Mouse (Mus musculus) spleen, adult 2 months (tissue): Measurements from ENCODE around the gene Cd8b1. TPM values are rescaled to one million over a fixed set of nuclear protein-coding genes. Genes with fewer than 3 reads are reported as not detected.

Source experiments
- DNase-seq, 2 experiments: peaks; one replicate each; pipeline versions ENCODE4 v3.0.0 to v3.0.0-alpha.2; 2012 to 2021; ENCODE audit warnings: low spot score in 2 of 2, low read depth in 1 of 2
- H3K27ac ChIP-seq: fragments of 200-500 bp; 2 replicates; pipeline ENCODE4 v1.5.1; 2012; ENCODE audit warnings: low read length, inconsistent platforms; ENCODE audit not compliant: insufficient read depth
- H3K27me3 ChIP-seq: fragments of 200-500 bp; 2 replicates; pipeline ENCODE4 v1.6.1; 2012; ENCODE audit warnings: mild to moderate bottlenecking, moderate library complexity, low read length, inconsistent platforms; ENCODE audit not compliant: control insufficient read depth, insufficient read depth
- H3K36me3 ChIP-seq: fragments of 200-500 bp; 2 replicates; pipeline ENCODE4 v1.6.1; 2012; ENCODE audit warnings: mild to moderate bottlenecking, low read length, inconsistent platforms; ENCODE audit not compliant: control insufficient read depth, insufficient read depth
- H3K4me1 ChIP-seq: fragments of 200-500 bp; 2 replicates; pipeline ENCODE4 v1.6.1; 2011; ENCODE audit warnings: inconsistent platforms; ENCODE audit not compliant: control insufficient read depth, insufficient read depth, insufficient read length
- H3K4me3 ChIP-seq: fragments of 200-500 bp; 2 replicates; pipeline ENCODE4 v1.5.1; 2011; ENCODE audit warnings: mild to moderate bottlenecking, inconsistent platforms; ENCODE audit not compliant: insufficient read depth, insufficient read length; ENCODE audit errors: extremely low read depth
- CTCF ChIP-seq: fragments of 200-500 bp; IDR thresholded peaks from 2 replicates; pipeline ENCODE4 v1.5.1; 2011; ENCODE audit warnings: mild to moderate bottlenecking, inconsistent platforms; ENCODE audit not compliant: insufficient read depth, insufficient read length, insufficient replicate concordance; ENCODE audit errors: extremely low read depth
- POLR2A ChIP-seq: fragments of 200-500 bp; IDR thresholded peaks from 2 replicates; pipeline ENCODE4 v1.6.1; 2011; ENCODE audit warnings: low read depth, low read length, inconsistent platforms
- WGBS: fragments of 180-500 bp; shearing (Covaris S2); methylation state at CpG from one replicate; pipeline ENCODE4 v1.1.7; 2018; 5-methylcytosine and 5-hydroxymethylcytosine counted together
- polyA plus RNA-seq: library from polyadenylated mRNA; depleted of rRNA; stranded (reverse); fragments of >200 nt; gene quantifications from 2 replicates; pipeline ENCODE4 v1.2.3, GENCODE M21; 2012

The Cd8b1 gene
- polyA plus RNA-seq, 1 experiment: 30.2 TPM

- no peaks in the 10 kb centered on the region for H3K36me3 ChIP-seq
- TF ChIP-seq CTCF (no peak), POLR2A (no peak)
- peak overlapping the region; percentile 20; the same call in 1 of the 2 replicates for H3K27ac ChIP-seq
- 78% methylated on average over 11 of the region's 11 CpGs for WGBS
- H3K4me3 ChIP-seq: no peak overlapping the region
- DNase-seq: no peak
- H3K4me1 ChIP-seq: no peaks in the 10 kb centered on the region
- no peaks in the 10 kb centered on the region for H3K27me3 ChIP-seq
These were observed 9.8 kb downstream of the Cd8b1 start for GRCm38 (mm10) chr6:71332236-71332965.

- Histone ChIP-seq H3K4me3 (no peak overlapping the region), H3K27me3 (no peaks in the 10 kb centered on the region), H3K4me1 (no peaks in the 10 kb centered on the region), H3K36me3 (no peaks in the 10 kb centered on the region), H3K27ac (peak overlapping the region; percentile 20; the same call in 1 of the 2 replicates)
- WGBS: 52% methylated on average over 3 of the region's 3 CpGs
- no peak for TF ChIP-seq CTCF
- TF ChIP-seq POLR2A: no peak
- DNase-seq: no peak
These were observed 10.4 kb downstream of the Cd8b1 start for GRCm38 (mm10) chr6:71333031-71333430.

- no peak overlapping the region for H3K4me3 ChIP-seq
- no peaks in the 10 kb centered on the region for H3K27me3 ChIP-seq
- TF ChIP-seq POLR2A: no peak
- no peaks in the 10 kb centered on the region for H3K36me3 ChIP-seq
- DNase-seq: no peak
- WGBS: 75% methylated on average over 11 of the region's 11 CpGs
- H3K4me1 ChIP-seq: no peaks in the 10 kb centered on the region
- peak overlapping the region; percentile 36; the same call in 1 of the 2 replicates for H3K27ac ChIP-seq
These were observed 11.1 kb downstream of the Cd8b1 start for GRCm38 (mm10) chr6:71333578-71334273.

GRCm38 (mm10) chr6:71337666-71338065, 15.1 kb downstream of the Cd8b1 start:
- no peak for DNase-seq
- Histone ChIP-seq H3K27me3 (no peaks in the 10 kb centered on the region), H3K4me3 (no peak overlapping the region), H3K27ac (no peak overlapping the region), H3K4me1 (no peaks in the 10 kb centered on the region), H3K36me3 (no peaks in the 10 kb centered on the region)
- TF ChIP-seq POLR2A (no peak), CTCF (no peak)
- WGBS: 84% methylated on average over 8 of the region's 8 CpGs

GRCm38 (mm10) chr6:71338941-71339340, 16.4 kb downstream of the Cd8b1 start:
- DNase-seq: no peak
- no peaks in the 10 kb centered on the region for H3K27me3 ChIP-seq
- no peaks in the 10 kb centered on the region for H3K4me1 ChIP-seq
- 82% methylated on average over 3 of the region's 3 CpGs for WGBS
- H3K27ac ChIP-seq: peak overlapping the region; percentile 7
- TF ChIP-seq POLR2A: no peak
- no peak for TF ChIP-seq CTCF
- no peaks in the 10 kb centered on the region for H3K36me3 ChIP-seq
- H3K4me3 ChIP-seq: no peak overlapping the region

GRCm38 (mm10) chr6:71339351-71339750, 16.8 kb downstream of the Cd8b1 start:
- DNase-seq: no peak
- 69% methylated on average over 4 of the region's 4 CpGs for WGBS
- H3K36me3 ChIP-seq: no peaks in the 10 kb centered on the region
- no peak for TF ChIP-seq POLR2A
- no peak for TF ChIP-seq CTCF
- H3K27ac ChIP-seq: peak overlapping the region; percentile 51; the same call in 1 of the 2 replicates
- H3K4me3 ChIP-seq: no peak overlapping the region
- no peaks in the 10 kb centered on the region for H3K4me1 ChIP-seq
- H3K27me3 ChIP-seq: no peaks in the 10 kb centered on the region

- Histone ChIP-seq H3K4me1 (no peaks in the 10 kb centered on the region), H3K27ac (peak overlapping the region; percentile 67), H3K4me3 (no peak overlapping the region), H3K36me3 (no peaks in the 10 kb centered on the region), H3K27me3 (no peaks in the 10 kb centered on the region)
- no peak for TF ChIP-seq POLR2A
- TF ChIP-seq CTCF: no peak
- DNase-seq: peak in 1 of 2 experiments; percentile 12
- 64% methylated on average over 9 of the region's 9 CpGs for WGBS
These were observed 18.6 kb downstream of the Cd8b1 start for GRCm38 (mm10) chr6:71341179-71341578.
